Mouse (Mus musculus) stomach, postnatal 0 days (tissue): ENCODE results near the gene Tubb5.

Experiments
- CTCF ChIP-seq: IDR thresholded peaks from 2 replicates; pipeline ENCODE4 v1.5.1; 2016; ENCODE audit warnings: antibody characterized with exemption, low read depth, mild to moderate bottlenecking, moderate library complexity
- EP300 ChIP-seq: optimal IDR thresholded peaks from 2 replicates; pipeline ENCODE3; 2016; ENCODE audit warnings: antibody characterized with exemption

- no peak for TF ChIP-seq CTCF
- no peak for TF ChIP-seq EP300
Observed at GRCm38 (mm10) chr17:35833239-35833751, 4.8 kb downstream of the Tubb5 start.
